Mouse (Mus musculus): ENCODE measurements at regions not wholly inside any gene's neighbourhood (a gene's known extent, or its start where the extent isn't known, plus 50 kb on each side); places are given as distances from the start of the nearest gene placed in this dataset.

DNA sequence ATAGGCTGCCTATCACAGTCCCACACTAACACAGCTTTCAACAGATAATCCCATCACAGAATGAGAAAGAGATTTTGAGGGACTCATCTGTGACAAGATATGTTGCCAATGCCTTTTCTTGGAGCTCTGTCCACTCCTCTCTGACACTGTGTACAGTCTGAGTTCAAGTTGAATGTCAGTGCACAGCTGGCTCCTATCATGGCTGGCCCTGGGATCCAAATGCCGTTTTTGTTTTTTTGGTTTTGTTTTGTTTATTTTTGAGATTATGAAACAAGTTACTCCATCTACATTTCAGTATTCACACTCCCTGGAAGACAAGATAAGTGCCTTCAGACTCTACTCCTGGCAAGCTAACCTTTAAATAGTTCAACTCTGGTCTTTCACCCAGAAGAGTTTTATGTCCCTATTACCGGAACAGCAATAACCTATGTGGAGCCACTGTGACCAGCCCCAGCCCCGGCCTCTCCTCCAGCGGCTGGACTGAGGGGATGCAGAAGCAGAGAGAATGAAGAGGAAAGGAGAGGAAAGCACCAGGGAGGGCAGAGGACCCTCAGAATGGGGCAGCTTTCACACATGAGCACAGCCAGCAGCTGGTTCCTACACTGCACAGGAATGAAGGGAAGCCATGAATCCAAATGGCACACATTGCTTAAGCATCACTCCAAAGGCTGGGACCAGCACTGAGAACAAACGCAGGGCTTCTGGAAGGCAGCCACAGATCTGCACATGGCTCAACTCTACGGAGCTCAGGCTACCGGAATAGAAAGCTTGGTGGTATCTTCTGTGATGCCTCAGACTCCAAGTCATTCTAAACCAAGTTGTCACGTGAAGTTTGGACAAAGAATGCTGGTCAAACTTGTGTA lies 99.9 kb upstream of the Nsun2 start:
- DNase-seq (ENCODE audit: low spot score), result peak; percentile 52

GRCm38 (mm10) chr13:69439486-69439885 lies 94.1 kb upstream of the Nsun2 start:
- DNase-seq (ENCODE audit: low spot score), result no peak

DNA sequence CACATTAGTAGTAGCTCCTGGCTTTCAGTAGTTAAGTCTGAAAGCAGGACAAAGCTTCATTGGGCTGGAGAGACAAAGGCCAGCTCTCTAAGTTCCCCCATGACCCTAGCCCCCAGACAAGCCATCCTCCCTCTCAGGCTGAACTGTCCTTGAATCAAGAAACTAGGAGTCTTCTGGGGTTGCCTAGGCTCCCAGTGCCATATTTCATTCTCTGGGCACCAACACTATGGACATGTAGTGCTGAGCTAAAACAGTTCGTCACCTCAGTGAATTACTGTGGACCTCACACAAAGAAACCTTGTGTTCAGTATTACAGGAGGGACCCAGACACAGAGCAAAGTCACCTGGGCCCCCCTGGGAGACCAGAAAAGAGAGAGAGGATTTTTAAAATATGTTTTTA lies 91.7 kb upstream of the Nsun2 start:
- DNase-seq (ENCODE audit: low spot score), result no peak

- no peak for DNase-seq (ENCODE audit: low spot score)
These were observed 87.9 kb upstream of the Nsun2 start for GRCm38 (mm10) chr13:69445611-69446010.

Data from lung, postnatal 25 days (tissue).